In genomic region chr8:125868552-125868951, GRCm38 (mm10) we compare ENCODE assay signal across 12 mouse cellular contexts. TPM values are rescaled to one million over a fixed set of nuclear protein-coding genes. Genes with fewer than 3 reads are reported as not detected.
A peak's percentile ranks its signal among the peaks of the same experiment; 100 is the strongest.
DNase-seq lines count a peak whose midpoint lies in the region; TF ChIP-seq lines count a peak whose summit lies in the region.
"Had no signal": no experiment of that assay in that cellular context is flagged by ENCODE, and none has a peak within 500 bp of the region (broad histone marks: within the 10 kb centered on the region; RNA-seq: fewer than 3 reads in every experiment).

No protein-coding gene starts in this region.

- DNase-seq in cerebellum, postnatal 10 days: peak; percentile 23 to 38
- no peak for DNase-seq in cerebellum, adult 2 months
- no peak for DNase-seq in left cerebral cortex, adult 2 months (ENCODE audit: extremely low spot score in 1 of 2, low spot score in 2 of 2)
- DNase-seq in left cerebral cortex, adult 18-20 months (ENCODE audit: low spot score in 2 of 2): no peak
- peak; percentile 62 for DNase-seq in thymus, postnatal 4 days
- no peak for DNase-seq in thymus, postnatal 36 days
- DNase-seq in left cerebral cortex, postnatal 25 days (ENCODE audit: low spot score in 2 of 2): no peak
- DNase-seq in left cerebral cortex, adult 8-10 months (ENCODE audit: low spot score in 2 of 2): no peak
- DNase-seq: heart, postnatal 14 days; kidney, adult 11 months had no signal

- no peak for TF ChIP-seq POLR2A in cerebellum, adult 2 months (IDR thresholded peaks at IDR 0.05; ENCODE audit: borderline replicate concordance, insufficient read depth, low read length)

- no peak overlapping the region for H3K27ac ChIP-seq in cerebellum, adult 2 months (ENCODE audit: insufficient read depth, low read length)
- H3K27ac ChIP-seq in left cerebral cortex, adult 2 months: no peak overlapping the region
- H3K27ac ChIP-seq: embryonic facial prominence, embryonic 13.5 days; forebrain, embryonic 12.5 days had no signal

- no peak; the same call in 1 of the 2 replicates for TF ChIP-seq CTCF in cerebellum, adult 2 months (IDR thresholded peaks at IDR 0.05; ENCODE audit: borderline replicate concordance, insufficient read depth, low read depth, low read length)
- peak; percentile 17 for TF ChIP-seq CTCF in left cerebral cortex, adult 2 months (IDR thresholded peaks at IDR 0.05)

- intact Hi-C loops in left cerebral cortex, adult 2 months (cut with DNase I): no loop called here
- intact Hi-C loops in left cerebral cortex, postnatal 25 days (cut with DNase I): loop anchor here (5.0 to 10.0 kb wide), 2 partner anchors 741 to 804 kb away; no protein-coding TSS in a partner anchor

- 79% methylated on average over 7 of the region's 7 CpGs for WGBS in cerebellum, adult 2 months

- no peak overlapping the region for H3K4me3 ChIP-seq in cerebellum, adult 2 months (replicated peaks; ENCODE audit: insufficient read depth, low read depth, low read length)
- no peak overlapping the region for H3K4me3 ChIP-seq in left cerebral cortex, adult 2 months
- H3K4me3 ChIP-seq: embryonic facial prominence, embryonic 13.5 days; forebrain, embryonic 12.5 days had no signal

- H3K4me1 ChIP-seq in cerebellum, adult 2 months (ENCODE audit: control insufficient read depth, insufficient read depth, low read length): no peaks in the 10 kb centered on the region

- no peaks in the 10 kb centered on the region for H3K27me3 ChIP-seq in cerebellum, adult 2 months (ENCODE audit: control insufficient read depth, insufficient read depth, low read length)
- H3K27me3 ChIP-seq: forebrain, embryonic 12.5 days had no signal

RNA-seq across cellular contexts. Expression of gene Pcnx2, which starts 29.6 kb away (rescaled TPM):
- polyA plus RNA-seq in cerebellum, adult 2 months (2012; rRNA removed): 40.4 and 41.4 TPM in 2 replicates
- total RNA-seq in left cerebral cortex, adult 2 months (2021): 10 to 100 TPM; 90.3 to 91.0 TPM
- 10 to 100 TPM; 81.5 to 83.9 TPM for total RNA-seq in left cerebral cortex, adult 18-20 months (2021)
- 10 to 100 TPM; 81.8 to 86.2 TPM for total RNA-seq in left cerebral cortex, postnatal 25 days (2021)
- 10 to 100 TPM; 76.7 to 90.1 (median 84.9) TPM for total RNA-seq in left cerebral cortex, adult 8-10 months (2022)

RNA-seq across cellular contexts. Expression of gene Map3k21, which starts 41.7 kb away (rescaled TPM):
- polyA plus RNA-seq in cerebellum, adult 2 months (2012; rRNA removed): 1.1 TPM in 2 replicates
- total RNA-seq in left cerebral cortex, adult 2 months (2021): 1 to 10 TPM; 1.8 to 3.0 TPM
- total RNA-seq in left cerebral cortex, adult 18-20 months (2021): 1 to 10 TPM; 1.6 to 1.8 TPM
- total RNA-seq in left cerebral cortex, postnatal 25 days (2021): 1 to 10 TPM; 1.7 to 2.6 TPM
- 1 to 10 TPM; 2.3 to 2.9 (median 2.8) TPM for total RNA-seq in left cerebral cortex, adult 8-10 months (2022)

Comparison
In these comparisons a context has a peak if more than half of its experiments do, and no peak if none do; other contexts are left out.
1. DNase-seq: peak in cerebellum, postnatal 10 days (2 of 2) and thymus, postnatal 4 days (single experiment); none in cerebellum, adult 2 months (0 of 2), left cerebral cortex, adult 2 months (0 of 2), left cerebral cortex, adult 18-20 months (0 of 2), thymus, postnatal 36 days (0 of 2), left cerebral cortex, postnatal 25 days (0 of 2) and left cerebral cortex, adult 8-10 months (0 of 2).